Mouse (Mus musculus) embryo, embryonic 9.5 days (tissue): ENCODE measurements around the gene Tnfrsf18.

Experiments
- DNase-seq: peaks from one replicate; pipeline ENCODE4 v3.0.0-alpha.2; 2017; ENCODE audit errors: extremely low spot score

The Tnfrsf18 gene

DNA sequence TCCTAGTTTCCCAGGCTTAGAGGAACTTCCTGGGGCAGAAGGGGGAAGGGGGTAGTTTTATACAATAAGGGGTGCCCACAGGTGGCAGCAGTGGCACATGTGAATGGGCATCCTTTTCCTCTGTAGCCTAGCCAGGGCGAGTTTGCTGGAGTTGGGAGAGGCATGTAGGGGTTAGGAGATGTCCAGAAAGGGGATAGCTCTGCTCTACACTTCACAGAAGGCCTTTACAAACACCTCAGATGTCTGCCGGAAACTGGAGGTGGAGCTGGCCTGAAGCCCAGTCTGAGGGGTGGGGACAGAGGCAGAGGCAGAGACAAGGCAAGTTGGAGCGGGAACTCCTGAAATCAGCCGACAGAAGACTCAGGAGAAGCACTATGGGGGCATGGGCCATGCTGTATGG is at the start of gene Tnfrsf18:
Gene Tnfrsf18, plus strand, starts transcription at position 152 of the 400 bp plus-strand sequence.
- DNase-seq, result no peak

DNA sequence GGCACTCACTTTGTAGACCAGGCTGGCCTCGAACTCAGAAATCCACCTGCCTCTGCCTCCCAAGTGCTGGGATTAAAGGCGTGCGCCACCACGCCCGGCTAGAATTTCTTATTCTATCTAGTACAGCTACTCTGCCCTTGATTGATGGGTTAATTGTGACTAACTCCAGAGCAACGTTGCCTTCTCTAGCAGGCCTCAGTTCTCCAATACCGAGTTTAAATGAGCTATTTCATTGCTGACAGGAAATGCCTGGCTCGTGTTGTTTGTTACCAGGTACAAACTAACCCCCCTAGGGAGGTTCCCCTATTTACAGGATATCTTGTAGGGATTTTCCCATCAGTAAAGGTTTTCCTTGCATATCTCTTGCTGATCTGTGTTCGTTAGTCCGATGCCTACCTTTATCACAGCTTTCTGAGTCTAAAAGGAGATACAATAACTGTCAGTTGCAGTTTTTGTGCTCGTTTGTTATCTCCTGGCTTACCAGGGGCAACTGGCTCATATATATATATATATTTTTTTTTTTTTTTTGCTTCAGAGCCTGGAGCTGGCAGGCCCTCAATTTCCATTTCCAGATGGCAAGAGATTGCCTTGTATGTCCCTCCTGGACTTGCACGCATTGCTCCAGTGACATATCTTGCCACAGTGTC is 44.4 kb upstream of the Tnfrsf18 start:
- no peak for DNase-seq

DNA sequence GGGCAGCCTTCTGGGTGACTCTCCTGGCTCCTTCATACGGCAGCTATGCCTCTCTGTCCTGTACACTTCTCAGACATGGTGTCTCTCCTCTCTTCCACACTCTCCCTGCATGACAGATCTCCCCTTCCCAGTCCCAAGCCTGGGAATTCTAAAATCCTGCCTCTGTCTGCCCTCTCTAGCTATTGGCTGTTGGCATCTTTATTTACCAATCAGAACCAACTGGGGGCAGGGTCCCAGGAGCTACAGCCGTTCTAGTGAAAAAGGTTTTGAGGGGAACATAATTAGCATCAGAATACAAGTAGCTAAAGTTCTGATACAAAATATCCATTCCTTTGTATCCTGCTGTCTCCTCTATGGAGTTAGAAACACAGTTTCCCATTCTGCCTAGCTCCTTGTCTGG is 42.2 kb upstream of the Tnfrsf18 start:
- DNase-seq, result no peak

DNA sequence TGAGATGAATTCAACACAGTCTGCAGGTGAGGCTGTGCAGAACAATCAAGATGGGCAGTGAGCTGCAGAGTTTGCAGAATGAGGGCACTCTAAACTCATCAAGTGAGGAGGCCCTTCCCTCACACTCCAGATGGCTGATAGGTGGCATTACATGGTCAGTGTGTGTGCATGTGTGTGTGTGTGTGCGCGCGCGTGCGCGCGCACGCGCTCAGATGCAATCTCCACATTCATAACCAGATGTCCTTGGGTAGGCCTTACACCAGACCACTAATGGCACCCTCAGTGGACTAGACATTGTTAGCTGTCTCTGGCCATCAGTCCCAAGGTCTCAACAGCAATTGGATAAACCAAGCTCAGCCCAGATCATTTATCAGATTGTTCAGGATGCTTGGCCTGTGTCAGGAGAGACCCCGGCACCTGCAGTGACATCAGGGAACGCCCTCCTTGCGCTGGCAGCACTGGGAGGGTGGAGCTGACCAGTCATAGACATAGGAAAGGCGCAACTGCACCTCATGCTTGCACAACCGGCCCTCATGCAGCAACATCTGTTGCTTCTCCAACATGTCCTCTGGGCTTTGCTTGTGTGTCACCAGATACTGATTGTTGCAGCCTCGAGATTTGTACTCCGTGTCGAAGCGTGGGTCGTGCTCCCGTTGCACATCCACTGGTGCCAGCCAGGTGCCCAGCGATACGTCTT is 34.6 kb upstream of the Tnfrsf18 start:
- peak; percentile 7 for DNase-seq

DNA sequence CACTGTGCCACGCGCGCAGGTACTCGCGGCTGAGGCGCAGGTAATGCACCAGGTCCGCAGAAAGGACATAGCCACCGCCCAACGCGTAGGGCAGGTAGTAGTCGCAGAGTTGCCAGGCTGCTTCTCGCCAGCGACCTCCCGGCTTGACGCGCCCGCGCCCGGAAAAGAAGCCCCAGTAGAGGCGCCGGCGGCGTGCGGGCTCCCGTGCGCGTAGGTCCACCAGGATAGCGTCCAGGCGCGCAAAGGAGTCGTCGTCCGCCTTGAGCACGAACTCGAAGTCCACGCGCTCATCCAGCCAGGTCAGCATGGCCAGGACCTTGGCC is 34.1 kb upstream of the Tnfrsf18 start:
- DNase-seq, result no peak

DNA sequence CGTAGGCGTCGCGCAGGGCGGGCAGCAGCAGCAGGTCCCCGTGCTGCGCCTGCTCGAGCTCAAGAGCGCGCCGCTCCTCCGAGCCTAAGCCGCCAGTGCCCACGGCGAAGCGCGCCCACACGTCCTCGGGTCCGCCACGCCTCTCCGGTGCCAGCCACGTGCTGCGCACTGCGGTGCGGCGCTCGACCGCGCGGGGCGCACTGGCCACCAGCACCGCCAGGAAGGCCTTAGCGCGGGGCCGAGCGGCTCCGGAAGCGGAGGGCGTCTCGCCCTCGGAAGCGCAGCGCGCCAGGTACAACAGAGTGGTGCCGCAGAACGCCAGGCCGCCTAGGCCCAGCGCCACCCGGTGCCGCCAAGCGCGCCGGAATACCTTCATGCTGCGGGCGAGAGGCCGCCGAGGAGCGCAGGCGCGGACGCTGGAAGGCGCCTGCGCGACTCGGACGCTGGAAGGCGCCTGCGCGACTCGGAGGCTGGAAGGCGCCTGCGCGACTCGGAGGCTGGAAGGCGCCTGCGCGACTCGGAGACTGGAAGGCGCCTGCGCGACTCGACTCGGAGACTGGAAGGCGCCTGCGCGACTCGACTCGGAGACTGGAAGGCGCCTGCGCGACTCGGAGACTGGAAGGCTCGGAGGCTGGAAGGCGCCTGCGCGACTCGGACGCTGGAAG is 33.6 kb upstream of the Tnfrsf18 start, which contains the start of the genes B3galt6 and Sdf4:
Gene B3galt6, minus strand, starts transcription at position 409 of the 665 bp plus-strand sequence.
Gene Sdf4, plus strand, starts transcription at position 632 of the 665 bp plus-strand sequence.
- DNase-seq, result peak; percentile 86

DNA sequence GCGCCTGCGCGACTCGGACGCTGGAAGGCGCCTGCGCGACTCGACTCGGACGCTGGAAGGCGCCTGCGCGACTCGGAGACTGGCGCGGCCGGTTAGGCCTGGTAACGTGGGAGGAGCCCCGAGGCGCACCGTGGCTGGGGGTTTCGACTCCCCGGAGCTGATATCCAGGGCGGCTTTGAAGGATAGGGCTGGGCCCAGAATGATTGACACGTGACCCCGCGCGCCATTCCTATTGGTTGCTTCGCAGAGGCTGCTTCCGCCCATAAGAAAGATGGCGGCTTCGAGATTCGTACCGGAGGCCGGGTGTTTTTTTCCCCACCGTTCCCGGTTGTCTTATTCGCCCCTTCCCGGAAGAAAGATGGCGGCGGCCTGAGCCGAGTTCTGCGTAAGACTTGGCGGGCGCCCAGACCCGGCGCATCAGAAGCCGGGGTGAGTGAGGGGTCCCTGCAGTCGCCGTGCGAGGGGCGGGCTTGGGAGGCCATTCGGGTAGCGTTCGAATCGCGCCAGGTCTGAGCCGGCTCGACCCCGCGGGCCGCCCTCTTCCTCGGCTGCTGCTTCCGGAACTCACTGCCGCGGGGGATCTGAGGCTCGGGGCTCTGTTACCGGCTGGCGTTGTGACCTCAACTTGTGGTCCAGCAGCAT is 32.9 kb upstream of the Tnfrsf18 start:
- DNase-seq, result peak; percentile 95

DNA sequence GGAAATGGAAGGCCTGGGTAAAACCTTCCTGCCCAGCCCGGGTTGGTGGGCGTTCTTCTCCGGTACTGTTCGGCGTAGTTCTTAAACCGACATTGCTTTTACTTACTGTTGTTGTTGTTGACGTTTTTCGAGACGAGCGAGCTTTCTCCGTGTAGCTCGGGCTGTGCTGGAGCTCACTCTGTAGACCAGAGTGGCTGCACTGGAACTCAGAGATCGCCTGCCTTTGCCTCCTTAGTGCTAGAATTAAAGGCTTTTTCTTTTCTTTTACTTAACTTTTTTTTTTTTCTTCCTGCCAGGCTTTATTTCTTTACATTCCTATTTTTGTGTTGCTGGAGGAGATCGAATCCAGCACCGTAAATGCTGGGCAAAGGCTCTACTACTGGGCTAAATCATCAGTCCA is 32.4 kb upstream of the Tnfrsf18 start:
- DNase-seq, result no peak

DNA sequence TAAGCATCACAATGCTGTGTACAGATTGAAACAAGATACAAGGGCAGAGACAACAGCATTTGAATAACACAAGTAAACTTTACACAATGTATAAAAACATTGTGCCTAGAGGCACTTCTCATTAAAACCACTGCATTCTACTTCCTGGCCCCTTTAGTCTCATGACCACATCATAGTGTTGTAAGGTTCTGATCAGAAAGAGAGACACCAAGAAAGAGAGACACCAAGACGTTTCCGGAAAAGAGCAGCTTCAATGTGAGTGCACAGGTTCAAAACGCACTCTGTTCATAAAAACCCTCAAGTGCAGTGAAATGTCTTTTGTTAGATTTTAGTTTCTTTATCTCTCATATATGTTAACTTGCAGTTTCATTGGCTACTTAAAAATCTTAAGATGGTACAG is 21.9 kb upstream of the Tnfrsf18 start:
- DNase-seq, result no peak

DNA sequence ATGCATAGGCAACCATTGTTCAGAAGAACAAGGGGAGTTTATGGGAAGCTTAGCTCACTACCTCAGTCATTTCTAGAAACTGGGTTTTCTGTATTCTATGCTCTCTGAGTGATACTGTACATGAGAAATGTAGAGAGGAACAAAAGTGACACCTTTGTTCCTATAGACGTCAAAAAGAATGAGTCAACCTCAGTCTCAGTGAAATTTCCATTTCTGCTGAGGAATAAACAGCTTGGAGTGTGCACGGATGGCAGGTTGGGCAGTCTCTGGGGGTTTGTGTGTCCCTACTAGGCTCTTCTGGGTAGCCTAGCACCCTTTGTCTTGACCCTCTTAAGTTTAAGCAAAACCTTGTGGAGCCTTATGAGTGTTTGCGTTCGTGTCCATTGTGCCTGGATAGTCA is 17.6 kb upstream of the Tnfrsf18 start:
- no peak for DNase-seq

DNA sequence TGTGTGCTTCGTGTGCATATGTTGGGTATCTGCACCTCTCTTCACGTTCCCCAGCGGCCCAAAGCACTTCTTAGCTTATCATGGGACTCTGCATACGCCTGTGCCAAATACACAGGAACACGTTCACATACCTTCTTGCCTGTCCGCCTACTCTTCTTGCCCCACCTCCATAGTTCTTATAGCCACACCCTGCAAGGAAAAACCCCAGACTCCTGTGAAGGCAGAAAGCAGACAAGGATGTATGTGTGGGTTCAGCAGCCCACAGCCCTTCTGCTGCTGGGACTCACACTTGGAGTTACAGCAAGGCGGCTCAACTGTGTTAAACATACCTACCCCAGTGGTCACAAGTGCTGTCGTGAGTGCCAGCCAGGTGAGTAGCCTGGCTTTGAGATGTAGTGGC is 12.3 kb upstream of the Tnfrsf18 start, which contains the start of gene Tnfrsf4:
Gene Tnfrsf4, plus strand, starts transcription at position 207 of the 400 bp plus-strand sequence.
- no peak for DNase-seq

DNA sequence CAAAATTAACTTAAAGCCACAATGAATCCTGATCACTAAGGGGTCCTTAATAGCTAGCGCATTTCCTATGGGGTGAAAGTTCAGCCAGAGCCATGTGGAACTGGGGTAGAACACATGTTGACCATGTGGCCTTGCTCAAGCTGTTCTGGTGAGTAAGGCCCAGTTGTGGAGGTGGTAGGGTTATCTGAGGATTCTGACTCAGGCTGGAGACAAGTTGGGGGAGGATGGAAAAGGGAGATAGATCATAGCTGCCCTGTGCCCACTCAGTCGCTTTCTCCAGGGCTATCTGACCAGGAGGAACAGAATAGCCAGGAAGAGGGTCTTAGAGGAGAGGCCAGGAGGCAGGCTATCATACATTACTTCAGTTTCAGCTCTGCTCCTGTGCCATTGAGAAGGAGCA is 11.5 kb upstream of the Tnfrsf18 start:
- DNase-seq, result no peak

DNA sequence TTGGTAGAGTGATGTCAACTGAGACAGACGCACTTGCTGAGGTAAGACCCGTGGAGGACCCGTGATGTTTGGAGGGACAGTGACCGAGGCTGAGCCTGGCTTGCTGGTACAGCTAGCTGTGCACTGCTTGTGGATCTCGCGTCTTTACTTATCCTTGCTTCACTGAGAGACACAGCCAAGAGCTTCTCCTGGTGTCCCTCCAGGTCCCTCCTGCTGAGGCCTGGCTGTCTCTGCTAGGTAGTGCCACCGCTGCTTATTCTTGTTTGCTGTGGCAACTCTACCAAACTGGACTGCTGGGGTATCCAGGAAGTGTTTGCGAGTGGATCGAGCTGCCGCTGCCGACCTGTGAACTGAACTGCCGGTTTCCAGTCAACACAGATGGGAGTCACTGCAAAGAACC is 6.2 kb upstream of the Tnfrsf18 start:
- no peak for DNase-seq

DNA sequence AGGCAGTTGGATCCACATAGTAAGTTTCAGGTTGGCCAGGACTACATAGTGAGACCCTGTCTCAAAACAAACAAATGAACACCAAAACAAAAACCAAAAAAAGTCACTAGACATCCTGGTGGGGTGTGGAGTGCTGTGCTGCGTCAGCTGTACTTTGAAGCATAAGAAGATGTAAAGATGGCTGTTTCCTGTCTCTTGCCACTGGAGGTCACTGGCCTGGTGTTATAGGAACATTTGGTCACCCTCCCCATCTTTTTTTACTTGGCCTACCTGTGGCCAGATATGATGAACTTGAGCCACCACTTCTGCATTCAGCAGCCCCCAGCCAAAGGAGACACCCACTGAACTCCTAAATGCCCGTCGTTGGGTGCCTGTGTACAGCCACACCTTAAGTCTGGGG is 4.6 kb upstream of the Tnfrsf18 start:
- no peak for DNase-seq

DNA sequence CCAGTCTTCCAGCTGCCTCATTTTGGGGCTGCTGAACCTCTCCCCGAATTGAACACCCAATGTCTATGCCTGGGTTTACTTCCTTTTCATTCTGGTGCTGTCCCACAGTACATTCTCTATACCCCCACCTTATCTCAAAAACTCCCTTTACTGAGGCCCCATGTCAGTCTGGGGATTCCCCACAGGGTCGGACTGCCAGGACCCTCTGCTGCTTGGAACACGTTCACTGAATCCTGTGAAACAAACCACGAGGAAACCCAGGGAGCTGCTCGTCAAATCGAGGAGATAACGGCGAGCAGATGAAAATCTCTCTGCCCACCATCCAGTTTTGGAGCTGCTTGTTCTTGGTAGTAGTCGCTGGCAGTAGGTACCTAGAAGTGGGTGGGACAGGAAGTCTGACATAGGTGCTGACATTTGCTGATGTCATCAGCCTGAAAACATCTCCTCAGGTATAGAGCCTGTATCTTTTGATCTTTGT is 4.0 kb upstream of the Tnfrsf18 start:
- DNase-seq, result no peak

DNA sequence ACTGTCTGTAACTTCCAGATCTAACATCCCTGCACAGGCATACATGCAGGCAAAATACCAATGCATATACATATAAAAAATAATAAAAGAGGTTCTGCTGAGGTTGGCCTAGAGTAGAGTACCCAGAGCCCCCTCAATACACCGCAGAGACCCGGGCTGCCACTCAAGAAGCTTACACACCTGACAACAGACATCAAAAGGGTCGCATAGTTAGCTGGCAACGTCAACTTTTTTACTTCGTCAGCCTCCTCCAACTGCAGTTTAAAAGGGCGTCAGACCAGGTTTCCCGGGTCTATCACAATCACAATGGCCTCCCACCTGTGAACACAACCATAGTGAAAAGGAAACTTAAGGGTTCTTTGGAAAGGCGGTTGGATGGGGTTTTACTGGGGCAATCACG is 2.4 kb upstream of the Tnfrsf18 start:
- no peak for DNase-seq

DNA sequence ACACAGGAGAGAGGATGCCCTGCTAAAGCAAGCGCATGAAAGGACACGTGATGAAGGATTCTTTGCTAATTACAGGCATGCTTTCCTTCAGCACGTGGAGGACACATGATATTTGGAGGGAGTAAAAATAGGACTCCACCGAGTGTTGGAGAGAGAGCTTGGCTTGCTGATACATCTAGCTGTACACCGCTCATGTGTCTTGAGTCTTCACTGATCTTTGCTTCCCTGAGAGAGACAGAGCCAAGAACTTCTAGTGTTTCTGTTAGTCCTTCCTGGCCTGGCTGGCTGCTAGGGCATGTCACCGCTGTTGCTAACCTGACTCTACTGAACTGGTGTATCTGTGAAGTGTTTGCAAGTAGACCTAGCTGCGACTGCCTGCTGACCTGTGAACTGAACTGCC is 1.8 kb upstream of the Tnfrsf18 start:
- DNase-seq, result no peak

DNA sequence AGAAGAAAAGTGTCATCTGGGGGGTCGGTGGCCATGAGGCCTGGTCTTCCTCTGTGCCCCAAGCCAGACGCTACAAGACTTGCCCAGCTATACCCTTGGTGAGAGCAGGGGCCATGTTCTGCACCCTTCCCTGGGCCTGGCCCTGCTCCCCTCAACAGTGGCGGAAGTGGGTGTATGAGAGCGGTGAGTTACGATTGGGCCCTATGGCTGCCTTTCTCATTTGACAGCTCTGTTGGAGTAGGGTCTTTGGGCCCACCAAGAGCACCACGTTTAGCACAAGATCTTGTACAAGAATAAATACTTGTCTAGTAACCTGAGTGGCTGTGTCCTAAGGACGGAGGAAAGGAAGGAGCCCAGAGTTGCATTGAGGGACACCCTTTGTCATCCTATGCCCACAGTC is 2.6 kb downstream of the Tnfrsf18 start:
- no peak for DNase-seq

DNA sequence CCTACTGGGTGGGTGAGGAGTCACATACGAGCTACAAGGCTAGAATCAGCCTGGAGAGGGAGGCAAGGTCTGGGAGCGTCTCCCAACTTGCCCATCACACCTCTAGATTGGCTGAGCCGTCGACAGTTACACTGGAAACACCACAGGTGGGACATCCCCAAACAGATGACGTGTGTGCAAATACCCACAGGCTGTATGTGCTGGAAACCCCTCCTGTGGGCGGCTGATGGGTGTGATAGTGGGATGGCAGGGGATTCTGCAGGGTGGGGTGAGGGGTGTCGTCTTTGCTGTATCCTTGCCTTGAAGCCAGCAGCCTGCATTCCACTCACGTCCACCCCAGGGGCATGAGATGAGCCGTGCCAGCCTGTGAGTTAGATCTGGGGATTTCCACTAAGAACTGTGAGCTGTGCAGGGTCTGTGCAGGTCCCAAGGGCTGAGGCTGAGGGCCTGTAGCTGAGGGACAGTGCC is 4.7 kb downstream of the Tnfrsf18 start:
- DNase-seq, result no peak

DNA sequence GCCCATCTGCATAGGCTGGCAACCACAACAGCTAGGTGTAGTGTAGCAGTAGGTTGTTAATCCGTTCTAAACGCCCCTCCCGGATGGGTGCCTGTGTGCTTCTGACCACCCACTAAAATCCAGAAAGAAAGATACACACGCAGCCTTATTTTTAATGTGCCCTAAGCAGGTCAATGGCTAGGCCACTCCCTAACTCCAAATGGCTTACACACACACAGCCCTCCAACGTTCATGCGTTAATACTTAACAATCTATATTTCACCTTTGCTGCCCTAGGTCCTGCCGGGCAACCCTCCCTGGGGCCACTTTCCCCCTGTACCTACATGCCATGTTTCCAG is 5.3 kb downstream of the Tnfrsf18 start:
- no peak for DNase-seq

DNA sequence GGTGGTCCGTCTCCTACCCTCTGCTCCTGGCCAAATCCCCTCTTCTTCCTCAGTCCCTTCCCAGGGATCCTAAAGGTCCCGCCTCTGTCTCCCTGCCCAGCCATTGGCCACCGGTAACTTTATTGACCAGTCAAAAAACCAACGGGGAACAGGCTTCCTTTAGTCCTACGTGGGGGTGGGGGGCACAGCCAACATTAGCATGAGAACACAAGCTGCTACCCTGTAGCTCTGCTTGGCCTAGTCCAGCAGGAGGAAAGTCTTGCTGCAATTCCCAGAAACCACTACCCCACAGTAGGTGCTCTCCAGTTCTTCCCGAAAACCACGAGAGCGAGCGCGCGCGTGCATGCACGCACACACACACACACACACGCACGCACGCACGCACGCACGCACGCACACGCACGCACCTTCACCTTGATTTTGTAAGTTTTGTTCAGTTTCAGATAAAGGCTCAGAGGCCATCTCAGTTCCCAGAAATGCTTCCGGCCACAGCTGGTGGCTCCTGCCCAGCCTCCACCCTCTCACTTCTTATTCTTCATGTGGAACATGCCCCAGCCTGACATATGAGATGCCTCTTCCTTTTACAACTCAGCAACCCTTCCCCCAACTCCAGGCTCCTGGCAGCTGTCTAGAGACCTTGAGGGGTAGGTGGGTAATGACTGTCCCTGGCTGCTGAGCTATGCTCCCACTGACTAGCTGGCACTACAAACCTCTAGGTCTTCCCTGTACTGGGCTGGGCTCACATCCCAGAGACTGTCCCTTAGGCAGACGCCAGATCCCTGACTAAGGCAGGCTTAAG is 5.8 kb downstream of the Tnfrsf18 start:
- DNase-seq, result peak; percentile 86

DNA sequence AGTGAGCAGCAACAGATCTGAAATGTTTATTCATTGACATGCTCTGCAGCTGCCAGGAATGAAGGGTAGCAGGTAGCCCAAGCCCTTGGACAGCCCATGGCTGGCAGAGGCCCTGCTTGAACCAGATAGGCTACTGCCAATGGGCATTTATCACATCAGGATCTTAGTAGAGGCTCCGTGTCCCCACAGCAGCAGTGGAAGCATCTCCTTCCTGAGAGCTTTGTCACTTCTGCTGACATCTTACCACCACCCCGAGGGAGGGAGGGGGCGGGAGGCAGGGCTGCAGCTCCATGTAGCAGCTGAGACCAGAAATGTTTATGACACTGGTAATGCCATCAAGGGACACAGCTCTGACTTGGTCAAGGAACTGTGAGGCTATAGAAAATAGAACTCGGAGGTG is 6.9 kb downstream of the Tnfrsf18 start:
- no peak for DNase-seq
